Mouse (Mus musculus): ENCODE results near the gene Aldh16a1.
"Not testable (repeated sequence)": the region's sequence is repeated elsewhere in the genome, so short reads cannot be mapped to it uniquely, and the experiment has no call there.

Aldh16a1 gene

DNA sequence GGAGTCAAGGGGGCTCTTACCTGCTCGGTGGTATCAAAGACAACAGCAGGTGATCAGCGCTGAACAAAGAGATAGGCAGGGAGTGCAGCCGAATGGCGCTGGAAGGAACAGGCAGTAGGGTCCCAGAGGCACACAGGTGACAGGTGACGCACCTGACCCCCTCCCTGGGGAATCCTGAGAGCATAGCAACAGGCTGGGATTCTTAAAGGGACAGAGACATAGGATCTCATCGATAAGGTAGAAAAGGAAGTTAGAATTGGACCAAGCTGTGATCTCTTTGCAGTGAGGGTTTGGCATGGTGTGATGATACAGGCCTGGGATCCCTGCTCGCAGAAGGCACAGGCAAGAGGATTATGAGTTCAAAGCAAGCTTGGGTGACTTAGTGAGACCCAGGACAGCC is 25.1 kb upstream of the Aldh16a1 start, which contains the start of gene Gfy:
Gfy (minus strand) TSS at position 101 of the 400 bp plus-strand sequence.
- DNase-seq (ENCODE audit: low spot score): no peak

DNA sequence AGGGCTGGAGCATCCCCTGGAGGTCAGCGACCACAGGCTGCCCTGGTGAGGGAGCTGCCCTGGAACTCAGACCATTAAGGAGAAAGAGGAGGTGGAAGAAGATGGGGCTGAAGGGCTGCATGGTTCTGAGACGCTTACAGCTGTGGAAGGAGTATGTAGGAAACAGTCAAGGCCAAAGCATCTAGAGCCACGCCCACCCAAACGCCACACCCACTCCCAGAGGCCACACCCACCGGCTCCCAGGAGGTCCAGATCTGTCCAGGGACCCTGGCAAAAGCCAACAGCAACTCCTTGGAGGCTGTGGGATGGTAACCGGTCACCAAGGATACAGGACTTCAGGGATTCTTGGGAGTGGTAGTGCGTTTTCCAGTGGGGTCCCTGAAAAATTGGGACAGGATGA is 24.2 kb upstream of the Aldh16a1 start:
- DNase-seq (ENCODE audit: low spot score): no peak

DNA sequence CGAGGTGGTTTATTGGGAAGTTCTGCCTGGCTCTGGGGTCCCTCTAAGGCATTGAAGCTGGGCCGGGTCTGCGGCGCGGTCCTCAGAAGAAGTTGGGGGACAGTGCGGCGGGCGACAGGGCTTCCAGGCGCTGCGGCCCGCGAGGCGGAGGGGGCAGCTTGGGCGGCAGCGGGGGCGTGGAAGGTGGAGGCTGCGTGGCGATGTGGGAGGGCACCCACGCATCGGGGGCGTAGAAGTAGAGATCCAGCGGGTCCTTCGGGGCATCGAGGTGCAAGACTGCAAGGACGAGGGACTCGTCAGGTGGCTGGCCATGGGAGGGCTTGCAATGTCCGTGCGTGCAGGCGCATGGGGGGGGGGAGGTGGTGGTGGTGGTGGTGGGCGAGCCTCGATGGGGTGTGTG is 22.0 kb upstream of the Aldh16a1 start:
- no peak for DNase-seq (ENCODE audit: low spot score)

DNA sequence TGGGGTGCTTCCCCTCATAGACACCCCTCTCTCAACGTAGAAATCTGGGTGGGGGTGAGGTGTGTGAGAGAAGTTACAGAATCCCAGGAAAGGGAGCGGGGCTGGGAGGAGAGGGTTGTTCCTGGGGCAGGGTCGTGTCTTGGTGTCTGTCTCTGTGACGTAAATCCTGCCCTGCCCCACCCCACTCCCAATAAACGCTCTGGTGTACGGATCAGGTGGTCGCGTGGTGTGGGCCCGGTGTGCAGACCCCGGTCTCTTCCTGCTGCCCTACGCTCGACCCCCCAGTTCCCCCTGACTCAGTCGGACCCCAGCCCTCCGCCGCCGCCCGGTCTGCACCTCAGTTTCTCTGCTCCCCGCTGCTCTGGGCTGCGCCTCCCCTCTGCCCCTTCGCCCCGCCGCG is 21.5 kb upstream of the Aldh16a1 start:
- DNase-seq (ENCODE audit: low spot score): no peak

DNA sequence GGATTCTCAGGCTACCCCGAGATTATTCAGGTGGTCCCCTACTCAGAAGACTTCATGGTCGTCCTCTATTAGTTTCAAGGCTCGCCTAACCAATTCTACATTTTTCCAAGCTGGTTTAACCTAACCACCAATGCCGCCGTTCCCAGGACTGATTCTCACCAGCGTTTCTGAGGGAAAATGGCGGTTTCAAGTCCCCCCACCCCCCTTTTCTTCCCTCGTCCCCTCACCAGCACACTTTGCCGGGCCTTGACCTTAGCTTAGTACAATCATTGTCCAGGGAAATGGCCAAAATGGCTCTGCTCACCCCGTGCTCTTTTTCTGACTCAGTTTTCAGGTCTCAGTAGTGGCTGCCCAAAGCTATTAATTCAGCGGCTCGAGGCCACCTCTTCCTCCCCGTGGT is 21.0 kb upstream of the Aldh16a1 start:
- DNase-seq (ENCODE audit: low spot score): no peak

DNA sequence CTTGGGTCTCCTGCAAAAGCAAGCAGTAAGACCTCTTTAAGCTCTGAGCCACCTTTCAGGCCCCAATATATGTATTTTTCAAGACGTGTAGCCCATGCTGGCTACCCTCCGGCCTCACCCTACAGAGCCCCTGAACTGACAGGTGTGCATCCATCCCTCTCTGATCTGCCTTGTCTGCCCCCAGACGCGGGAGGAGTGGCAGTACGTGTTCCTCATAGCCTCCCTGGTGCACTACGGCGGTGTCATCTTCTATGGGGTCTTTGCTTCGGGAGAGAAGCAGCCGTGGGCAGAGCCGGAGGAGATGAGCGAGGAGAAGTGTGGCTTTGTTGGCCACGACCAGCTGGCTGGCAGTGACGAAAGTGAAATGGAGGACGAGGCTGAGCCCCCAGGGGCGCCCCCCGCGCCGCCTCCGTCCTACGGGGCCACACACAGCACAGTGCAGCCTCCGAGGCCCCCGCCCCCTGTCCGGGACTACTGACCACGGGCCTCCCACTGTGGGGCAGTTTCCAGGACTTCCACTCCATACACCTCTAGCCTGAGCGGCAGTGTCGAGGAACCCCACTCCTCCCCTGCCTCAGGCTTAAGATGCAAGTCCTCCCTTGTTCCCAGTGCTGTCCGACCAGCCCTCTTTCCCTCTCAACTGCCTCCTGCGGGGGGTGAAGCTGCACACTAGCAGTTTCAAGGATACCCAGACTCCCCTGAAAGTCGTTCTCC is 20.3 kb upstream of the Aldh16a1 start:
- no peak for DNase-seq (ENCODE audit: low spot score)

DNA sequence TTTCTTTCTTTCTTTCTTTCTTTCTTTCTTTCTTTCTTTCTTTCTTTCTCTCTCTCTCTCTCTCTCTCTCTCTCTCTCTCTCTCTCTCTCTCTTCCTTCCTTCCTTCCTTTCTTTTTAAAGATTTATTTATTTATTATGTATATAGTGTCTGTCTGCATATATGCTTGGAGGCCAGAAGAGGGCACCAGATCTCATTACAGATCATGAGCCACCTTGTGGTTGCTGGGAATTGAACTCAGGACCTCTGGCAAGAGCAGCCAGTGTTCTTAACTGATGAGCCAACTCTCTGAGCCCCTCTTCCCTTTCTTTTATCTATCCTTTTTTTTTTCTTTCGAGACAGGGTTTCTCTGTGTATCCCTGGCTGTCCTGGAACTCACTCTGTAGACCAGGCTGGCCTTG is 19.4 kb upstream of the Aldh16a1 start:
- not testable (repeated sequence) for DNase-seq (ENCODE audit: low spot score)

DNA sequence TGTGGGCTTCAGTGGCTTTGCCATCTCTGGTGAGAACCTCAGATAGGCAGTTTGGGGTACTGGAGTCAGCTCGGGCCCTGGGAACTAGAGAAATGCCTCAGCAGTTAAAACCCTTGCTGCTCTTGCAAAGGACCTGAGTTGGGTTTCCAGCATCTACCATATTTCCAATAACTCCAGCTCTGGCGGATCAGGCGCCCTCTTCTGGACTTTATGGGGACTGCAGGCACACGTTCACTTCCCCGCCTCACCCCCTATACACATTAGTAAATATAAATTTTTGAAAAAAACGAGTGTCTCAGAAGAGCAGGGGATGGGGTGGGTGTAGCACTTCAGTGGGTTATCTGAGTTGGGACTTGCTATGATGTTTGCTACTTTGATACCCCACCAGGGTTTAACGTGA is 18.6 kb upstream of the Aldh16a1 start:
- DNase-seq (ENCODE audit: low spot score): no peak

DNA sequence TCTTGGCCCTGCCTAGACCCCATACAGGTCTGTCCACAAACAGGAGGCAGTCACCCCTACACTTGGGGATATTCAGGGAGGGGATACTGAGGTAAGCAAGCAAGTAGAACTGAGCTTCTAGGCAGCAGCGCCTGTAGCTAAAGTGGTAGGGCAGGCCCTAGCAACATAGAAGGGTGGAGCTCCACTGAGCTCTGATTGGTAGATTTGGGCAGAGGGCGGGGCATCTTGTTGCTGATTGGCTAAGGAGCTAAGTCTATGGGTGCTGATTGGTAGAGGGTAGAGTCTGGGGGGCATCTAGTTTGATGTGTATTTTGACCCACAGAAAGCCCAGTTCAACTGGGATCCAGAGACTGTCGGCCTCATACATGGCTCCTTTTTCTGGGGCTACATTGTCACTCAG is 15.1 kb upstream of the Aldh16a1 start:
- DNase-seq (ENCODE audit: low spot score): peak; percentile 59

DNA sequence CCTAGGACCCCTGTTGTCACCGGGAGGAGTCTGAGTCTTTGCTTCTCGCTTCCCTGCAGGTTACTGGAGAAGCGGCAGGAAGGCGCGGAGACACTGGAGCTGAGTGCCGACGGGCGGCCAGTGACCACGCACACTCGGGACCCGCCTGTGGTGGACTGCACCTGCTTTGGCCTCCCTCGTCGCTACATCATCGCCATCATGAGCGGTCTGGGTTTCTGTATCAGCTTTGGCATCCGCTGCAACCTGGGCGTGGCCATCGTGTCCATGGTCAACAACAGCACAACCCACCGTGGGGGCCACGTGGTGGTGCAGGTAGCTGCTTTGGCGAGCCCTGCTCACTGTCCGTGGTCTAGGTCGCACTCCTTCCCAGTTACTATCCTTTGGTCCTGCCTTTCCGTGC is 14.3 kb upstream of the Aldh16a1 start:
- no peak for DNase-seq (ENCODE audit: low spot score)

DNA sequence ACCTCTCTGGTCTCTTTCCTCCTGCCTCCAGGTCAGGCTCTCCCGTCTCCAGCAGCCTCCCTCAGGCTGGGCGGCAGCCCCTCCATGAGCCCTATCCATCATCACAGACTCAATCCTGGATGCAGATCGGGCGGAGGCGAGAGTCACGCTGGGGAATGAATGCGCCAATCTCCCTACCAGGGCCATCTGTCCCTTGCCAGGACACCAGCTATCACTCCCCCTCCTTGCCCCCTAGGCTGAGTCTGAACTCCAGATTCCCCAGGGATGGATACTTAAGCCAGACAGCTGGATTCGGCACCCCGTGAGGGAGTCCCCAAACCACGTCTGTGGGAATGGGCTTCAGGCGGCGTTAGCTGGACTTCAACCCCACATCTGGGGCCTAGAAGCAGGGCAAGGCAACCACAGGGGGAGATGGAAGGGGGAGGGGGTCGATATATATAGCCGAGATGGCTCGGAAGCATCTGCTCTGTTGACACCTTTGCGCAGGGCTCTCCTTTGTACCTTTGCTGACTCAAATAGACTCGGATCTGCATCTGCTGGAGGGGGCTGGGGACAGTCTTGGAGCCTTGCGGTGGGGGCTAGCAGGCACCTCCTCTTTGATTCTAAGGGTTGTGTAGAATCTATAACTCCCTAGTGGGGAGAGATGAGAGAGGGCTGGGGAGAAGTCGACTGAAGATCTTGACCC is 13.5 kb upstream of the Aldh16a1 start:
- no peak for DNase-seq (ENCODE audit: low spot score)

DNA sequence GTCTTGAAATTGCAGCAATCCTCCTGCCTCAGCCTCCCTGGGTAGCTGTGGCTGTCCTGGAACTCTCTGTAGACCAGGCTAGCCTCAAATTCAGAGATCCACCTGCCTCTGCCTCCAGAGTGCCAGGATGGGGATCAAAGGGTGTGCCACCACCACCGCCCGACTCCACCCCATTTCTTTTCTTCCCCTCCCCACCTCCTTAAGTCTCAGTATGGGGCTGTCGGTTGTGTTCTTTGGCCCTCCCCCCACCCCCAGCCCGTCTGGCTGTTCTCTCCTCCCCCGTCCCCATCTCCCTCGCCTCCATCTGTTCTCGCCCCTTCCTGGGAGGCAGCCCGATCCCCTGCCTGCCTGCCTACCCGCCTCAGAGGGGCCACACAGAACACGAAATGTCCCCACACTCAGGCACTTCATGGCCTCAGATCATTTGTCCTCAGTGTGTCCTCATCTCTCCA is 12.6 kb upstream of the Aldh16a1 start:
- DNase-seq (ENCODE audit: low spot score): no peak

DNA sequence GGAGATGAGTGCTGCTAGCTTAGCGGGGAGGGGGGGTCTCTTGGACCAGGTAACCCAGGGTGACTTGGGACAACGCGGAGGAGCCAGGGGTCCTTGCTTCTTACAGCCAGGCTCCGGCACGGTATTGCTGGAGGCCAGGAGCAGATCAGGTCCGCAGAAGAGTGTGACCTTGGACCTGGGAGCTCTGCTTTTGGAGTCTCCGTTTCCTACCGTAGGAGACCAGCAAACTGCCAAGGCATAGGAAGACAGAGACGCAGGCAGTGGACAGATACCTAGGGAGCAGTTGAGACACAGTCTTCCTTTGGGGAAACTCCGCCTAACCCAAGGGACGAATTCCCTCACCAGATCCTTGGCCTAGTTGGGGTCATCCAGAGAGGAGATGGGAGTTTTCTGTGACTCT is 11.3 kb upstream of the Aldh16a1 start:
- DNase-seq (ENCODE audit: low spot score): no peak

DNA sequence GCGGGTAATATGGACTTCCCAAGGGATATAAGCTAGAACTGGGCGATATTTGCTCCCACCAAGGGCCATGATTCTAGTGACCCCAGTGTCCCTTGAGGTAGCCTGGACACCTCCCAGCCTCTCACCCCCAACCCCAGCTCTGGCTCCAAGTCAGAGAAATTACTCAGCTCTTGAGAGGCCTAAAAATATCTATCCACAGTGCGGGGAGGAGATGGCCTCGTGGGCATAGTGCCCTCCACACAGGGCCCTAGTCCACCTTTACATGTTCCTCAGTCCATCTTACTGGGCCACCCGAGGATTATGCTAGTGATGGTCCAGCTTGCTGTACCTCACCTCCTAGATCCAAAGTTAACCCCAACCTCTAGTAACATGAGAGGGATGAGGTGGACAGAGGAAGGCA is 10.4 kb upstream of the Aldh16a1 start:
- DNase-seq (ENCODE audit: low spot score): no peak

DNA sequence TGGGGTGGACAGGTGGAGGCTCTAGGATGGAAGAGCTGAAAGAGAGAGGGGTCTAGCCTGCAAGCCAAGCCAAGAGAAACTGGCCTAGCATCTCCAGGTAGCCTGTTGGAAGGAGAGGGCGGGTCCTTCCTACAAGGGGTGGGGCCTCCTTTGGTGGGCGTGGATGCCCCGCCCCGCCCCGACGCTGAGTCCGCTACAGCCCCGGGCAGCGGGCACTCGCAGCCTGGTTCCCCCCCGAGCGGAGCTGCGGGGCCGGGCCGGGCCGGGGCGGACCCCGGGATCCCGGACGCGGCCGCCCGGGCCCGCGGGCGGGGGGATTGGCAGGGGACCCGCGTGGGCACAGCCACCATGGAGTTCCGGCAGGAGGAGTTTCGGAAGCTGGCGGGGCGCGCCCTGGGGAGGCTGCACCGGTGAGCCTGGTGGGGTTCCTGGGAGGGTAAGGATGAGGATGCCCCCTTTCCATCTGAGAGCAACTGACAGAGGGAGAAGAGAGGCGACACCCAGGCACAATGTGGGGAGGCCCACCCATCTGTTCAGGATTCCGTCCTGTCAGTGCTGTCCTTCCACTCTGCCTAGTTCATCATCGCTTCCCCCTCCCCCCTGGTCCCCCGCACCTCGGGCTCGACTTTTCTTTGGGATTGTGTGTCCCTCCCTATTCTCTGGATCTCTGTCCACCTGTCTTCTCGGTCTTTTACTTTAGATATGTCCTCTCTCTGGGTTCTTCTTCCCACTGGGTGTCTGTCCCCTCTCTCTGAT is 9.5 kb upstream of the Aldh16a1 start, which contains the start of gene Slc17a7:
Slc17a7 (plus strand) TSS at position 215 of the 756 bp plus-strand sequence.
- DNase-seq (ENCODE audit: low spot score): no peak

DNA sequence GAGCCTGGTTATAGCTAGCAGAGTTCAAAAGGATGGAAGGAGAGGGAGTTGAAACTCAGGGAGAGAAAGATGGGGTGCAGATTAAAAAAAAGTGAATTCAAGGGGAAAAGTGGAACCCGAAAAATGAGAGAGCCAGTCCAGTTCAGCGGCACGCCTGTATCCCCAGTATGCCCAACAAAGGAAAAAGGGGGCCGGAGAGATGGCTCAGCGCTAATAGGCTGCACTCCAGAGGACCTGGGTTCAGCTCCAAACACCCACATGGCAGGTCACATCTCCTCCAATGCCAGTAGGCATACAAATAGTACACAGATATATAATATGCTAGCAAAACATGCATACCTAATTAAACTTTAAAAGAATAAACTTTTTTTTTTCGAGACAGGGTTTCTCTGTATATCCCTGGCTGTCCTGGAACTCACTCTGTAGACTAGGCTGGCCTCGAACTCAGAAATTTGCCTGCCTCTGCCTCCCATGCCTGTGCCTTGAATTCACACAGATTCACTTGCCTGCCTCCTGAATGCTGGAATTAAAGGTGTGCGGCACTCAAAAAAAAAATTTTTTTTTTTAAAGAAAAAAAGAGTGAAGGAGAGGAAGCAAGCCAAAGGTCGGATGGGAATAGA is 8.7 kb upstream of the Aldh16a1 start:
- no peak for DNase-seq (ENCODE audit: low spot score)

DNA sequence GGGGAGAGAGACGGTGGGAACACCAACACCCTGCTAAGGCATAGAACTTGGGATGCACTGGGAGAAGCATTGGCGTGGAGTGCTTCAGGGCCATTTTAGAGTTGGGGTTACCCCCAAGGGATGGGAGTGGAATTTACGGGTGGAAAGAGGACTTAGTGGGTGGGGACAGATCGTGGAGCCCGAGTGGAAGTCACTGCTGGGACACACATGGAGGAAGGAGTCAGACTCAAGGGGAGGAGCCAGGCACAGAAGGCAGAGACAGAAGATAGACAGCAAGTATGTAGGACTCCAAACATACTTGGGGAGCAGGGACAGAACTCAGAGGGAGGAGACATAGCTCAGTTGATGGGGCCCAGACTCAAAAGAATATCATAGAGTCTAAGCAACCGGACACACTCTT is 8.2 kb upstream of the Aldh16a1 start:
- no peak for DNase-seq (ENCODE audit: low spot score)

DNA sequence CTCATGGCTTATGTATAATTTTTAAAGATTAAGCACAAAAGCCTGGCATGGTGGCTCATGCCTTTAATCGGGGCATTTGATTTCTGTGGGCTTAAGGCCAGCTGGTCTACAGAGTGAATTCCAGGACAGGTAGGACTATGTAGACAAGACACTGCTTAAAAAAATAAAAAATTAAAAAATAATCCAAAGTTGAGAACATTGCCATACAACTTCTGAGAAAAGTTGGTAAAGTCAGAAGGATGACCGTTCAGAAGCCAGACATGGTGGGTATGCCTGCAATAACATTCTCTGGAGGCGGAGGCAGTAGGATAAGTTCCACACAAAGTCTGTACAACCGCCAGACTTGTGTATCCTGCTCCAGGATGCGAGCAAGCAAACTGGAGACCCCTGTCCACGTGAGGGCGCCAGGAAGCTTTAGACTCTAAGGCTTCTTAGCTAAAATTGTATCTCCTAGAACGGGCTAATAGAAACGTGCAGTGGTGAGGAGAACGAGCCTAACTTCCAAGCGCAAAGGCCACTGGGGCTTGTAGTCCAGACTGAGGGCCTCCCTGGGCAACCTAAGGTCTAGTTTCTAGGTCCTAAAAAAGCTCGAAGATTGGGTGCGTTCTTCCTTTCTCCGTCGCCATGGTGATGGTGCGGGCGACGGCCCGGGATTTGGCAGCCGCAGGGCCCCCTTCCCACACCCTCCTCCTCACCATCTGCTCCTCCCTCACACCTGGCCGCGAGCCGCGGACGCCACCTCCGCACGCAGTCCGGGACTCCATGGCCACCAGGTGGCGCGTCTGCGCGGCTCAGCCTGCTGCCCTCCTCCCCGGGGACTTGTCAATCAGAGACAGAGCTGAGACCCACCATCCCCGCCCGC is 7.5 kb upstream of the Aldh16a1 start:
- DNase-seq (ENCODE audit: low spot score): peak; percentile 83

DNA sequence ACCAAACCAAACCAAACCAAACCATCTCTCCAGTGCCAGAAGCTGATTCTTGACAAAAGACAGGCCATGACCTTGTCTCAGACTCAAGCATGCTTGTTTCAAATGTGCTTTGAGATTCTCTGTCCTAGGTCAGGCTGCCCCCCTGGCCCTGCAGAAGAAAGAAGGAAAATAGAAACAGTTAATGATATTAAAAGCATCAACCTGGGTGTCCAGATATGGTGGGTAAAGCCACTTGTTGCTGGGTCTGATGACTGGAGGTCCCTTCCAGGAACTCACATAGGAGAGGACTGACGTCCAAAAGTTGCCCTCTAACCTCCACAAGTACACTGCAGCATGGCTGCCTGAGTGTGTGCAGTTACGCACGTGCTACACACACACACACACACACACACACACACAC is 6.5 kb upstream of the Aldh16a1 start:
- no peak for DNase-seq (ENCODE audit: low spot score)

DNA sequence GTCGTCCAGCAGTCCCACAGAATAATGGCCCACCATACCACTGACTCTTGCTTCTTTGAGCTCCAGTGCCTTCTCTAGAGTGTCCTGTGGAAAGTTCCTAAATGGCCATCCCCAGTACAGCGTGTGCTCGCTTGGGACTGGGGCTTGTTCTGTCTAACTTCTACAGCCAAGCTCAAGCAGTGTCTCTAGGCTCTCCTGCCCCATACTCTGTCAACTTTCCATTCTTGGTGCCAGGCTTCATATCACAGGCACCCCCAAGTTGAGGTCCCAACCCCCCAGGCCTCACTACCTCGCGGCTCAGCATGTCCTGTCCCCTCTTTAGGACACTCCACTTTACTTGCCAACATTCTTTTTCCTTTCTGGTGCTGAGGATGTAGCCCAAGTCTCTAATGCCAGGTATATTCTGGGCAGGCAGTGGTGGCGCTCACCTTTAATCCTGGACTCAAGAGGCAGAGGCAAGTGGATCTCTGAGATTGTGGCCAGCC is 6.0 kb upstream of the Aldh16a1 start:
- DNase-seq (ENCODE audit: low spot score): no peak

DNA sequence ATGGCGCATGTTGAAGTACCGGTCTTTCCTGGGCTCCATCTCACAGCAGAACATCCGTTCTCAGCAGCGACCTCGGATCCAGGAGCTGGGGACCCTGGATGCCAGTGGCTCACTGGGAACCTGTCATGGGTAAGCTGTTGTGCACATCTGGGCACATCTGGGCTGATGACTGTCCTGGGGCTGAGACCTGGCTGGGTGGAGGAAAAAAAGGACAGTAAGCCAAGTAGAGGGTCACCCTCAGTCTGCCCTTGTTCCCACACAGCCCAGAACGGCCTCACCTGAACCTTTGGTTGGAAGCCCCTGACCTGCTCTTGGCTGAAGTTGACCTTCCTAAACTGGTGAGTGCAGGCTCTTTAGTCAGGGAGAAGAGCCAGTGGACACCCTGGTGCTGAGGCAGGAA is 4.6 kb upstream of the Aldh16a1 start:
- no peak for DNase-seq (ENCODE audit: low spot score)

Data from left cerebral cortex, adult 11 months (tissue).